Mouse (Mus musculus): ENCODE results near the gene Rnf113a1.
A peak's percentile ranks its signal among the peaks of the same experiment; 100 is the strongest.
"Not testable (repeated sequence)": the region's sequence is repeated elsewhere in the genome, so short reads cannot be mapped to it uniquely, and the experiment has no call there.

Rnf113a1 gene

GRCm38 (mm10) chrX:37191105-37191743, at the start of gene Rnf113a1, which contains the start of gene Ndufa1:
Gene Rnf113a1 (plus strand): TSS chrX:37191245.
Gene Ndufa1 (minus strand): TSS chrX:37191163.
- peak; percentile 88 for DNase-seq

- DNase-seq, result no peak
These were observed 49.3 kb upstream of the Rnf113a1 start for GRCm38 (mm10) chrX:37141732-37142131.

GRCm38 (mm10) chrX:37144498-37144897, 46.5 kb upstream of the Rnf113a1 start:
- DNase-seq, result not testable (repeated sequence)

DNA sequence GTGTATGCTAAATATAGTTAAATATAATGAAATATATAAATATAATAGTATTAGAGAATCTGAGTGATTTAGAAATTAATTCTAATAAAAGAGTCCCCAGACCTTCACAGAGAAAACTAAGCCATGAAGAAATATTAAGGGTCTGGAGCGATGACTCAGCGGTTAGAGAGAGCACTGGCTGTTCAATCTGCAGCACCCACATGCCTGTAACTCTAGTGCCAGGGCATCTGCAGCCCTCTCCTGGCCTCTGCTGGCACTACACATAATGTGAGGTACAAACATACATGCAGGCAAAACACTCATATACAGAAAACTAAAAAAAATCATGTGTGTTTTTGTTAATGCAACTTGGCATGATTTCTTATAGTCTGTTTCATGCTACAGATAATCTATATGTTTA, 46.1 kb upstream of the Rnf113a1 start:
- DNase-seq, result no peak

DNA sequence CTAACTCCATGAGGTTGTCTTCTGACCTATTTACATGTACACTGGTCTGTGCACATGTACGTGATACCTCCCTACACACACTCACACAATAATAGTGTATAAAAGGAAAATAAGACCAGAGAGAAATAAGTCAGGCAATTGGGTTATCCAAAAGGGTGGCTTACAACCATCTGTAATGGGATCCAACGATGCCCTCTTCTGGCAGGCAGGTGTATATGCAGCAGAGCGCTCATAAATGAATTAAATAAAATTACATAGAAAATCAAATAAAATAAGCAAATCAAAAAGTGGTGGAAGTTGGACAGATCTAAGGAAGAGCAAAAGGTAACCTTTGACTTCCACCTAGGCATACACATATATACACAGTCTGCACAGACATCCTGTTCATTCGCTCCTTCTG, 33.2 kb upstream of the Rnf113a1 start:
- no peak for DNase-seq

- DNase-seq, result no peak
These were observed 29.9 kb upstream of the Rnf113a1 start for GRCm38 (mm10) chrX:37161169-37161568.

DNA sequence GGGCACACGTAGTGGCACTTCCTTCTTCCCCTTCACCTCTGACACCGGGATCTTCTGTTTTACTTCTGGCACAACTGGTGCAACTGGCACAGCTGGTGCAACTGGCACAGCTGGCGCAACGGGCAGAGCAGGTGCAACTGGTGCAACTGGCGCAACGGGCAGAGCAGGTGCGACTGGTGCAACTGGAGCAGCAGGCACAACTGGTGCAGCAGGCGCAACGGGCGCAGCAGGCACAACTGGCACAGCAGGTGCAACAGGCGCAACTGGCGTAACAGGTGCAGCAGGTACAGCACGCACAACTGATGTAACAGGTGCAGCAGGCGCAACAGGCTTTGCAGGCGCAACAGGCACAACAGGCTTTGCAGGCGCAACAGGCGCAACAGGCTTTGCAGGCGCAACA, 27.9 kb upstream of the Rnf113a1 start:
- no peak for DNase-seq

- DNase-seq, result no peak
These were observed 24.0 kb upstream of the Rnf113a1 start for GRCm38 (mm10) chrX:37167085-37167484.

DNA sequence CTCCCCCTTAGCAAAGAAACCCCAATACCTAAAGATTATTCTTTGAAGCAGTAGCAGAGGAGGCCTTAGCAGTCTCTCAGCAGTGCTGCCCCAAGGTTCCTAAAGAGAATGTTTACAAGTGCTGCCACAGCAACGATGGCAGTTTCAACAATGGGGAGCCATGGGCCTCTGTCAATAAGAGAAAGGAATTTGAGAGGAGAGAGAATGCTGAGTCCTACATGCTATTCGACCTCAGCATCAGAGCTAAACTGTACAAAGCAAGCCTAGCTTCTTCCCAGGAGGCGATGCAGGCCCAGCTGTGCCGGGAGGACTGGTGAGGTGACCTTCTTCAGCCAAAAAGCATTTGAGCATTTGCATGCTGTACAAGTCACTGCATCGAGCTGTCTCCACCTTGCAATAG, 22.3 kb upstream of the Rnf113a1 start, which contains the start of gene Akap14:
Gene Akap14, minus strand, starts transcription at position 101 of the 400 bp plus-strand sequence.
- no peak for DNase-seq

- not testable (repeated sequence) for DNase-seq
These were observed 6.6 kb upstream of the Rnf113a1 start for GRCm38 (mm10) chrX:37184401-37184800.

GRCm38 (mm10) chrX:37190755-37191104, 315 bp upstream of the Rnf113a1 start:
- no peak for DNase-seq

DNA sequence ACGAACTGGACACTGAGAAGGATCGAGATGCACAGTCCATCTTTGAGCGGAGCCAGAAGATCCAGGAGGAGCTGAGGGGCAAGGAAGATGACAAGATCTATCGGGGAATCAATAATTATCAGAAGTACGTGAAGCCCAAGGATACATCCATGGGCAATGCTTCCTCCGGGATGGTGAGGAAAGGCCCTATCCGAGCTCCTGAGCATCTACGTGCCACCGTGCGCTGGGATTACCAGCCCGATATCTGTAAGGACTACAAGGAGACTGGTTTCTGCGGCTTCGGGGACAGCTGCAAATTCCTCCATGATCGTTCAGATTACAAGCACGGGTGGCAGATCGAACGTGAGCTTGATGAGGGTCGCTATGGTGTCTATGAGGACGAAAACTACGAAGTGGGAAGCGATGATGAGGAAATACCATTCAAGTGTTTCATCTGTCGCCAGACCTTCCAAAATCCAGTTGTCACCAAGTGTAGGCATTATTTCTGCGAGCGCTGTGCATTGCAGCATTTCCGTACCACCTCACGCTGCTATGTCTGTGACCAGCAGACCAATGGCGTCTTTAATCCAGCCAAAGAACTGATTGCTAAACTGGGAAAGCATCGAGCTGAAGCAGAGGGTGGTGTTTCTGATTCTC, 817 bp downstream of the Rnf113a1 start:
- peak; percentile 10 for DNase-seq

DNA sequence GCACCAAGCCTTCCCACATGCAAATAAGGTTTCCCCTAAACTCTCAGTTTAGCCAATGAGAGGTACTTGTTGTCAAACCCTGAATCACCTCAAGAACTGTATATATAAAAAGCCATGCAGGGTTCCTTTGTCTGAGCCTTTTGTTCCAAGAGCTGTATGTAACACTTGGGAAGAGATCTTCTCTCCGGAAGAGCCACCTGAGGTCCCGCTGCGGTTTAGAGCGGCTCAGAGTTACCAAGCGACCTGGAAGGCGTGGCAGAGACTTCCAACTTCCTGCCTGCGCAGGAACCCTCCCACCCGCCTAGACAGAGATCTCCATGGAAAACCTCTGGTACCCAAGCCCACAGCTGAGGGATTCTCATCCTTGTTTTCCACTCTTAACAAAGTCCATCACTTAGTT, 7.6 kb downstream of the Rnf113a1 start:
- DNase-seq, result no peak

- DNase-seq, result no peak
These were observed 19.9 kb downstream of the Rnf113a1 start, which contains the start of gene Gm9 for GRCm38 (mm10) chrX:37210941-37211340. Gene Gm9 (minus strand): TSS chrX:37211041.

- not testable (repeated sequence) for DNase-seq
These were observed 31.1 kb downstream of the Rnf113a1 start, which contains the start of gene Rhox1 for GRCm38 (mm10) chrX:37222158-37222557. Gene Rhox1 (minus strand): TSS chrX:37222258.

Measured in right cerebral cortex, adult 18-20 months (tissue).